Mouse (Mus musculus): ENCODE results near the gene 2410015M20Rik.

- TF ChIP-seq CTCF (IDR thresholded peaks at IDR 0.05; ENCODE audit: borderline replicate concordance, insufficient read depth, low read depth, low read length) (peak; percentile 90), POLR2A (IDR thresholded peaks at IDR 0.05; ENCODE audit: borderline replicate concordance, insufficient read depth, low read length) (peak; percentile 78)
Observed at GRCm38 (mm10) chr17:56613236-56613844, 3.8 kb upstream of the 2410015M20Rik start, which contains the start of gene Rpl36.

Data from cerebellum, adult 2 months (tissue).